Mouse (Mus musculus): ENCODE measurements around the gene Slc12a6. TPM values are rescaled to one million over a fixed set of nuclear protein-coding genes. Genes with fewer than 3 reads are reported as not detected.

Gene Slc12a6
- polyA plus RNA-seq (2015; fragmentation: Nextera tagmentation; extraction: Ambion mirVana), result 6.9 and 8.0 TPM in 2 replicates

GRCm38 (mm10) chr2:112265448-112266241 lies at the start of gene Slc12a6:
Gene Slc12a6, plus strand, starts transcription at chr2:112265825.
- Histone ChIP-seq H3K27ac (ENCODE audit: low read depth, low read length) (peak within 1 kb of the TSS; percentile 86), H3K9me3 (ENCODE audit: control insufficient read depth) (no peaks in the 10 kb centered on the region), H3K9ac (ENCODE audit: low read depth, low read length) (peak within 1 kb of the TSS; percentile 78), H3K27me3 (replicated peaks; ENCODE audit: control insufficient read depth, insufficient read depth, low read length) (no peaks in the 10 kb centered on the region), H3K4me2 (replicated peaks; ENCODE audit: low read depth) (peak within 1 kb of the TSS; percentile 87), H3K4me1 (replicated peaks; ENCODE audit: control insufficient read depth, insufficient read depth, low read length) (no peaks in the 10 kb centered on the region; the same call in 1 of the 2 replicates), H3K4me3 (ENCODE audit: low read depth, low read length) (peak within 1 kb of the TSS; percentile 90), H3K36me3 (ENCODE audit: control insufficient read depth, insufficient read depth) (no peaks in the 10 kb centered on the region)
- WGBS, result under 1% methylated on average over 68 of the region's 85 CpGs
- peak; percentile 95 for ATAC-seq
- peak; percentile 50 for TF ChIP-seq CTCF (IDR thresholded peaks at IDR 0.05; ENCODE audit: low read depth)

DNA sequence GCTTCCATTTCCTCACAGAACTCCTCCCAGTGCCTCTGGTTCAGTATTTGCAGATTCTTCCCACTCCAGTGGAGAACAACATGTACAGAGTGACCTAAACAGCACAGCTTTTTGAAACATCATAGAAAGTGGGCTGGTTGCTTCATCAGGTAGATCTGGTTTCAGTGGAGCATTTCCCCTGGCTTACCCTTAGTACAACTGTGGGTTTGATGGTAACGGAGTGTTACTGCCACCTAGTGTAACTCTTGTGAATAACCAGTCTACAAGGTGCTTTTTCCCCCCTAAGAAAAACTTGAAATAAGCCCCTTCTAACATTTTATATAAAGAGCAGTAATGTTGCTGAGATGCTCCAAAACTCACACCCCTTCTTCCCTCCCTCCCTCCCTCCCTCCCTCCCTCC lies 49.6 kb upstream of the Slc12a6 start:
- TF ChIP-seq CTCF (IDR thresholded peaks at IDR 0.05; ENCODE audit: low read depth), result peak; percentile 76
- no peak for ATAC-seq
- 21% methylated on average over 1 of the region's 1 CpGs for WGBS

DNA sequence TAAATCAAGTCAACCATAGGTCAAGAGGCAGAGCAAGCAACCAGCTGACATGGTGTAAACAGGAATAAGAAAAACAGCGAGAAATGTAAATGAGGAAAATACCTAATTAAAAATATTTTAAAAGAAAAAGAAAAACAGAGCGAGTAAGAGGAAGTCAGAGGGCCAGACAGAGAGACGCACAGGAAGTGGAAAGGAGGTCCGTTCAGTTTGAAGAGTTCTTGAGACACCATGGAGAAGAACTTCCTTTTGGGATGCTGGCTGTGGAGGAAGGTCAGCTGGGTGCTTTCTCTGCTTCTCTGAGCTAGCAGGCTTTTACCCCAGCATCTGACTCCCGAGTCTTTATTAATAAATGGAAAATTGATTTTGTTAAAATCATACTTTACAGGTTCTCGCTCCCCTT lies 48.0 kb upstream of the Slc12a6 start:
- ATAC-seq, result no peak
- WGBS, result 66% methylated on average over 6 of the region's 6 CpGs
- no peak overlapping the region for H3K4me3 ChIP-seq (ENCODE audit: low read depth, low read length)

More for the DNA sequence above, 49.6 kb upstream of the Slc12a6 start:
- Histone ChIP-seq H3K9ac (ENCODE audit: low read depth, low read length) (no peak overlapping the region), H3K4me3 (ENCODE audit: low read depth, low read length) (no peak overlapping the region), H3K4me1 (replicated peaks; ENCODE audit: control insufficient read depth, insufficient read depth, low read length) (no peaks in the 10 kb centered on the region), H3K4me2 (replicated peaks; ENCODE audit: low read depth) (no peak overlapping the region), H3K9me3 (ENCODE audit: control insufficient read depth) (no peaks in the 10 kb centered on the region), H3K36me3 (ENCODE audit: control insufficient read depth, insufficient read depth) (no peaks in the 10 kb centered on the region), H3K27ac (ENCODE audit: low read depth, low read length) (no peak overlapping the region), H3K27me3 (replicated peaks; ENCODE audit: control insufficient read depth, insufficient read depth, low read length) (no peaks in the 10 kb centered on the region)

GRCm38 (mm10) chr2:112220880-112221279 lies 44.7 kb upstream of the Slc12a6 start:
- Histone ChIP-seq H3K4me3 (ENCODE audit: low read depth, low read length) (no peak overlapping the region), H3K9ac (ENCODE audit: low read depth, low read length) (no peak overlapping the region), H3K27me3 (replicated peaks; ENCODE audit: control insufficient read depth, insufficient read depth, low read length) (no peaks in the 10 kb centered on the region), H3K4me2 (replicated peaks; ENCODE audit: low read depth) (no peak overlapping the region), H3K36me3 (ENCODE audit: control insufficient read depth, insufficient read depth) (no peaks in the 10 kb centered on the region), H3K27ac (ENCODE audit: low read depth, low read length) (no peak overlapping the region), H3K9me3 (ENCODE audit: control insufficient read depth) (no peaks in the 10 kb centered on the region), H3K4me1 (replicated peaks; ENCODE audit: control insufficient read depth, insufficient read depth, low read length) (no peaks in the 10 kb centered on the region)
- WGBS, result 69% methylated on average over 5 of the region's 5 CpGs
- no peak for TF ChIP-seq CTCF (IDR thresholded peaks at IDR 0.05; ENCODE audit: low read depth)
- ATAC-seq, result no peak

More for the DNA sequence above, 48.0 kb upstream of the Slc12a6 start:
- H3K36me3 ChIP-seq (ENCODE audit: control insufficient read depth, insufficient read depth), result no peaks in the 10 kb centered on the region
- no peak overlapping the region for H3K9ac ChIP-seq (ENCODE audit: low read depth, low read length)
- no peaks in the 10 kb centered on the region for H3K4me1 ChIP-seq (replicated peaks; ENCODE audit: control insufficient read depth, insufficient read depth, low read length)
- no peaks in the 10 kb centered on the region for H3K9me3 ChIP-seq (ENCODE audit: control insufficient read depth)
- H3K27me3 ChIP-seq (replicated peaks; ENCODE audit: control insufficient read depth, insufficient read depth, low read length), result no peaks in the 10 kb centered on the region
- no peak overlapping the region for H3K4me2 ChIP-seq (replicated peaks; ENCODE audit: low read depth)
- no peak for TF ChIP-seq CTCF (IDR thresholded peaks at IDR 0.05; ENCODE audit: low read depth)
- H3K27ac ChIP-seq (ENCODE audit: low read depth, low read length), result no peak overlapping the region

- ATAC-seq, result no peak
- Histone ChIP-seq H3K9ac (ENCODE audit: low read depth, low read length) (no peak overlapping the region), H3K27me3 (replicated peaks; ENCODE audit: control insufficient read depth, insufficient read depth, low read length) (no peaks in the 10 kb centered on the region), H3K9me3 (ENCODE audit: control insufficient read depth) (no peaks in the 10 kb centered on the region), H3K36me3 (ENCODE audit: control insufficient read depth, insufficient read depth) (no peaks in the 10 kb centered on the region), H3K4me1 (replicated peaks; ENCODE audit: control insufficient read depth, insufficient read depth, low read length) (no peaks in the 10 kb centered on the region), H3K27ac (ENCODE audit: low read depth, low read length) (no peak overlapping the region), H3K4me2 (replicated peaks; ENCODE audit: low read depth) (no peak overlapping the region), H3K4me3 (ENCODE audit: low read depth, low read length) (no peak overlapping the region)
- WGBS, result 77% methylated on average over 5 of the region's 5 CpGs
- no peak for TF ChIP-seq CTCF (IDR thresholded peaks at IDR 0.05; ENCODE audit: low read depth)
Measured at GRCm38 (mm10) chr2:112222607-112223006, 43.0 kb upstream of the Slc12a6 start.

- 61% methylated on average over 4 of the region's 4 CpGs for WGBS
- no peaks in the 10 kb centered on the region for H3K36me3 ChIP-seq (ENCODE audit: control insufficient read depth, insufficient read depth)
- TF ChIP-seq CTCF (IDR thresholded peaks at IDR 0.05; ENCODE audit: low read depth), result no peak
- no peaks in the 10 kb centered on the region for H3K4me1 ChIP-seq (replicated peaks; ENCODE audit: control insufficient read depth, insufficient read depth, low read length)
- no peaks in the 10 kb centered on the region for H3K9me3 ChIP-seq (ENCODE audit: control insufficient read depth)
- no peak overlapping the region for H3K4me2 ChIP-seq (replicated peaks; ENCODE audit: low read depth)
- ATAC-seq, result no peak
- H3K4me3 ChIP-seq (ENCODE audit: low read depth, low read length), result no peak overlapping the region
- no peak overlapping the region for H3K9ac ChIP-seq (ENCODE audit: low read depth, low read length)
- no peak overlapping the region for H3K27ac ChIP-seq (ENCODE audit: low read depth, low read length)
- no peaks in the 10 kb centered on the region for H3K27me3 ChIP-seq (replicated peaks; ENCODE audit: control insufficient read depth, insufficient read depth, low read length)
Measured at GRCm38 (mm10) chr2:112224356-112224755, 41.3 kb upstream of the Slc12a6 start.
